14 mouse cellular contexts compared by ENCODE assay signal in the genomic region with DNA sequence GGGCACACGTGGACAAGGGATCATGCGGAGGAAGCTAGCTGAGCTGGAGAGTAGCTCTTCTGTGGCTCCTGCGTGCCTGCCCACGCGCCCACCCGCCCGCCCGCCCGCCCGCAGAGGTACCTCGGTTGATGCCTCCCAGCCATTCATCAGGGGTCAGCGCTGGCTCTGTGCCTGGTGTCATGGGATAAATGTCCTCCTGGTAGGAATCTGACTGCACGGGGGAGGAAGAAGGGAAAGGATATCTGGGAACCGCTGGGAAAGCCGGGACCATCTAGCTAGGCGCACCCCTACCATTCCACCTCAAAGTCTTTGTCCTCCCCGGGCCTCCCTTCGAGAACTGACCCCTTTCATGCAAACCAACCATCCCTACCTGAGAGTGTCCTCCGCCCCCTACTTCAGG.
A peak's percentile ranks its signal among the peaks of the same experiment; 100 is the strongest.
DNase-seq lines count a peak whose midpoint lies in the region; ATAC-seq and TF ChIP-seq lines count a peak whose summit lies in the region.
"Had no signal": no experiment of that assay in that cellular context is flagged by ENCODE, and none has a peak within 500 bp of the region (broad histone marks: within the 10 kb centered on the region; RNA-seq: fewer than 3 reads in every experiment).

No protein-coding gene starts in this region.

- no peak overlapping the region for H3K4me2 ChIP-seq in heart, embryonic 12.5 days
- H3K4me2 ChIP-seq: embryonic facial prominence, embryonic 15.5 days; hindbrain, embryonic 13.5 days; intestine, embryonic 15.5 days; liver, embryonic 13.5 days had no signal

- ATAC-seq in heart, embryonic 12.5 days (ENCODE audit: insufficient number of reproducible peaks, low FRiP score) = no peak
- ATAC-seq: intestine, embryonic 15.5 days; midbrain, embryonic 16.5 days had no signal

- intact Hi-C loops in left cerebral cortex, adult 2 months (cut with DNase I) = no loop called here

- H3K4me3 ChIP-seq in heart, embryonic 12.5 days = no peak overlapping the region
- no peak overlapping the region for H3K4me3 ChIP-seq in left cerebral cortex, adult 2 months
- H3K4me3 ChIP-seq in brown adipose tissue, adult 24 weeks (ENCODE audit: insufficient read depth, low read depth, low read length) = no peak overlapping the region
- H3K4me3 ChIP-seq: embryonic facial prominence, embryonic 15.5 days; hindbrain, embryonic 13.5 days; intestine, embryonic 15.5 days; liver, embryonic 13.5 days had no signal

- peak; percentile 10 for DNase-seq in cerebellum, adult 8-10 months
- no peak for DNase-seq in cerebellum, postnatal 4 days (ENCODE audit: low spot score in 2 of 2)
- DNase-seq in heart, adult 9 months (ENCODE audit: low spot score in 2 of 2) = no peak
- no peak for DNase-seq in left cerebral cortex, adult 2 months (ENCODE audit: extremely low spot score in 1 of 2, low spot score in 2 of 2)
- DNase-seq in left cerebral cortex, adult 9 months (ENCODE audit: low spot score in 2 of 2) = no peak
- DNase-seq in thymus, postnatal 36 days = no peak
- DNase-seq: adrenal gland, postnatal 25 days; liver, embryonic 13.5 days had no signal

- H3K27me3 ChIP-seq in heart, embryonic 12.5 days (replicated peaks) = no peaks in the 10 kb centered on the region
- H3K27me3 ChIP-seq: embryonic facial prominence, embryonic 15.5 days; hindbrain, embryonic 13.5 days; intestine, embryonic 15.5 days; liver, embryonic 13.5 days had no signal

- H3K27ac ChIP-seq in heart, embryonic 12.5 days (ENCODE audit: poor library complexity, severe bottlenecking) = 0 out of 2 replicates have a peak overlapping the region, but pooled peaks have one; percentile 2
- peak overlapping the region; percentile 15; the same call in 1 of the 2 replicates for H3K27ac ChIP-seq in left cerebral cortex, adult 2 months
- H3K27ac ChIP-seq in brown adipose tissue, adult 24 weeks (replicated peaks; ENCODE audit: low read depth, low read length) = peak overlapping the region; percentile 78
- H3K27ac ChIP-seq: embryonic facial prominence, embryonic 15.5 days; hindbrain, embryonic 13.5 days; intestine, embryonic 15.5 days; liver, embryonic 13.5 days had no signal

- WGBS in heart, embryonic 12.5 days = 86% methylated on average over 19 of the region's 19 CpGs

- peaks cover 22% of the 10 kb centered on the region for H3K4me1 ChIP-seq in heart, embryonic 12.5 days (replicated peaks)
- peaks cover 34% of the 10 kb centered on the region for H3K4me1 ChIP-seq in brown adipose tissue, adult 24 weeks (ENCODE audit: control insufficient read depth, insufficient read depth, insufficient read length, low read length)

- H3K9ac ChIP-seq in heart, embryonic 12.5 days = no peak overlapping the region
- H3K9ac ChIP-seq: embryonic facial prominence, embryonic 15.5 days; hindbrain, embryonic 13.5 days; intestine, embryonic 15.5 days; liver, embryonic 13.5 days had no signal

- no peak for TF ChIP-seq CTCF in left cerebral cortex, adult 2 months (IDR thresholded peaks at IDR 0.05)

- peaks cover 12% of the 10 kb centered on the region for H3K36me3 ChIP-seq in heart, embryonic 12.5 days
- H3K36me3 ChIP-seq: embryonic facial prominence, embryonic 15.5 days; intestine, embryonic 15.5 days; liver, embryonic 13.5 days had no signal

- H3K9me3 ChIP-seq in heart, embryonic 12.5 days (replicated peaks) = 0 out of 2 replicates have a peak, but pooled peaks cover 3% of the 10 kb centered on the region
- H3K9me3 ChIP-seq: embryonic facial prominence, embryonic 15.5 days; hindbrain, embryonic 13.5 days; intestine, embryonic 15.5 days; liver, embryonic 13.5 days had no signal

Comparison
In these comparisons a context has a peak if more than half of its experiments do, and no peak if none do; other contexts are left out.
1. H3K27ac ChIP-seq: peak in every context shown above with its lines; median percentile 78 in brown adipose tissue, adult 24 weeks; 15 in left cerebral cortex, adult 2 months; 2 in heart, embryonic 12.5 days.